Mouse (Mus musculus): ENCODE data around the gene Gm8251. TPM values are rescaled to one million over a fixed set of nuclear protein-coding genes. Genes with fewer than 3 reads are reported as not detected.
"Not testable (repeated sequence)": the region's sequence is repeated elsewhere in the genome, so short reads cannot be mapped to it uniquely, and the experiment has no call there.

Gm8251 gene
- not detected in 2 replicates for polyA plus RNA-seq (2012; rRNA removed)

DNA sequence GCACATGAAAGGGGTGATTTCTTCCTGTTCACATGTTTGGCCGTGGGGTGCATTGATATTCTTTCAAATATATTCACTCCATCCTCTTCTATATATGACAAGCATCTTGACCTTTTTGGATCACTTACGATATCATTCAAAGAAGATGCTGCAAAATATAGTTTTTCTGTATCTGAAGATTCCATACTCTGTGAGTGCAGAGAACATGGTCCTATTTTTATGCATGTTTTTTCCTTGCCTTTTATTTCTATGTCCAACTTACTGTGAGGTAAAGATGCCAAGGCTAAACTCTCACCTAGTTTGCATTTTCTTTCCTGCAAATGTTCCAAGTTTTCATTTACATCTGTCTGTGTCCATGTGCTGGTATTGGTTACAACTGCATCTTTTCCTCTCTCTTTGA is at the start of gene Gm8251:
Gene Gm8251, minus strand, starts transcription at position 101 of the 400 bp plus-strand sequence.
- DNase-seq (ENCODE audit: low read depth), result no peak

DNA sequence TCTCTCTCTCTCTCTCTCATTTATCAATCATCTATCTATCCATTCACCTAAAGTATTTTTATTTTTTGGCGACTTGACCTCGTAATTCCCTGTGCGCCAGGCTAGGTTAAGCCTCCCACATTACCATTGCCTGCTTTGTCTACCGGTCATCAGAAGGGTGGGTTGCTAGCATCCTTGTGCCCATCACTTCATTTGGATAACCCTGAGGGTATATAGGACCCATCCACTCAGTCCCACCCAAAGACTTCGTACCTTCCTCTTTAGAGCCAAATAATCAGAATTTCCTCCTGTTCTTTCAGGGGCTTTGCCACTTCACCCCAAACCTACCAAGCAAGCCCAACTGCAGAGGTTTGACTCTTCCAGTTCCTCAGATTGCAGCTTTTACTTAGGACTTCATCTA is 41.2 kb upstream of the Gm8251 start:
- no peak for DNase-seq (ENCODE audit: low read depth)

DNA sequence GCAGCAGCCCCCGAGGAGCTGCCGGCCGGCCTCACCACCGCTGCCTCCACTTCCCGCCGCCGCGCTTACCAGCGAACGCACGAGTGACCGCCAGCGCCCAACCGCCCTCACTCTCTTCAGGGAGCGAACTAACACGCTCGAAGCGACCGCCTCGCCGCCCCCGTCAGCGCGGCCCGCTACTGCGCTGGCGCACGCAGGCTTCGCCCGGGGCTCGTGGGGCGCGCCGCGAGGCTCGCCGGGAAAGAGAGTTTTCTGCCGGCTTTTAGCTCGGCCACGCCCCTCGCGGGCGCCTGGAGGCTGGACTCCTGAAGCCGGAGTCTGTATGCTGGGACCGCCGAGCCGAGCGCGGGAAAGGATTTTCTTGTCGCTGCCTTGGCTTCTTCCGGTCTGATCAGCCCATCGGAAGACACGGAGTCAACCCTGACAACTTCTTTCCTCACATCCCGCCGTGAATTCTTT is 40.6 kb upstream of the Gm8251 start, which contains the start of gene Tex30:
Gene Tex30, minus strand, starts transcription at position 183 of the 459 bp plus-strand sequence.
- peak; percentile 58 for DNase-seq (ENCODE audit: low read depth)

DNA sequence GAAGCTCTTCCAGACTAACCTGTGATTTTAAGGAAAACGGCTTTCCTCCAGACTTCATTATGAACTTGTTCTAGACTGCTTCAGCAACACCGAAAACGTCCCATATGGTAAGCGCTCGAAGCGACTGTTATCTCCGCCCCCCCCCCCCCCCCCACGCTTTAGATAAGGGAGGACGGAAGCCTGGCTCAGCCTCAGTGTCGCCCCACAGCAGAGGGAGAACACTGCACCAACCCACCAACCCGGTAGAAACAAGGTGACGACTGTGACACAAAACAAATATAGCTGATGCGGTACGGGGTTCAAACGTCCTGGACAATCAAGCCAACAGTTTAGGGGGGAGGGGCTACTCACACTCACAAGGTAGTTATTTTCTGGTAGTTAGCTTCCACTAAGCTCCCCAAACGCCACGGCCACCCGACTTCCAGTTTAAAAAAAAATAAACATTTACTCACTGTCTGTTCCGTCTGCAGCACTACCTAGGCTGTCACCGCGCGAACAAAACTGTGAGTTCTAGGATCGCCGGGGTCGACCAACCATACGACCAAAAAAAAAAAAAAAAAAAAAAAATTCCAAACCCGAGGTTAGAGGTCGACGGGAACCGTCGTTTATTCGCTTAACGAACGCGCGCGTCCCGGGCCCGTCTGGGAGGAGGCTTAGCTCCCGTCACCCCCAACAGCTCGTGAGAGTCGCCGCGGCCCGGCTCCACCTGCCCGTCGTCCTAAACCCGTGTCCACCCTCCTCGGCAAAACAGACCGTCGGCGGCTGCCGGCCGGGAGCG is 39.9 kb upstream of the Gm8251 start:
- no peak for DNase-seq (ENCODE audit: low read depth)

DNA sequence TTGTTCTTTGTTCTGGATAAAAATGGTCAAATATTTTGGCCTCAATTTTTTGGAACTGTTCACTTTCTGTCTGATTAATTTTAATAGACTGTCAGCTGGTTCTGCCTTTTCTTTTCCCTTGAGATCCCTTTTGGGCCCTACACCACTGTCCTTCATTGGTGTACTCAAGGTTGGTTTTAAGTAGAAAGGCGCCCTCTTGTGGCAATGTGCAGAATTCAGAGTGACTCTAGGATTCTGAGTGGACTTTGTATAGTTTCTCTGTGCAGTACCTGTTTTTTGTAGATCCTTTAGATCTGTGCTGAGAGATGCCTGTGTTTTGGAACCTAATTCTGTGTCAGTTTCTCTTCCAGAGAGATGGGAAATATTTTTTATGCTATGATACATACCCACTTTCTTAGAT is 2.9 kb upstream of the Gm8251 start:
- peak; percentile 12 for DNase-seq (ENCODE audit: low read depth)

DNA sequence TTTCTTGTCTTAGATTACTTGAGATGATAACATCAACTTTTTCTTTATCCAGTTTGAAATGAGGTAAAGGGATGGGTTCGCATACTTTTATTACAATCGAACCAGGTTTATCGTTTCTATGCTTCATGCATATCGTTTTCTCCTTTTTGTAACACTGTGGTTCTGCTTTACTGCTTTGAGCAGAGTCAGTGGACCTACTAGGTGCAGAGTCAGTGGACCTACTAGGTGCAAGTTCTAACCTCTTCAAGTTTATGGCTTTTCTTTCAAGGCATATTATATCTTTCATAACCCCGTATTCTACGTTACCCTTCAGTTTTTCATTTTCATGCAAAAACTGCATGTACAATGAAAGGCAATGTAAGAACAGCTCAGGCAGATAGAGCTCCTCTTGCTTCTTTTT is 1.7 kb upstream of the Gm8251 start:
- DNase-seq (ENCODE audit: low read depth), result no peak

DNA sequence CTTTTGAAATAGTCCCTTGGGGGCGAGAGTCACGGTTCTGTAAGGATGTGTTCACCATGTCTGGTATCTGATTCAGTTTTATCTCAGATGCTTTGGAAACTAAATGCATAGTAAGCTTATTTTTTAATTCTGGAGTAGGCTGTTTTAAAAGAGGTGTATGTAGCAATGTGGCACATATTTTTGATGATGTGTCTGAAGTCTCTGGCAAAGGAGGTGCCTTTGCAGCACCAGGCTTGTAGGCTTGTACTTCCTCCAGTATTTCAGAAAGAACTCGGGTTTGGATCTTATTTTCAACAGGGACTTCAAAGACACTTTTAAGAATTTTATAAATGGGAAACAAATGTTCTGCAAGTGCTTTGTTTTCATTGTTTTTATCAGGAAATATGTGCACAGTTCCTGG is 3.9 kb downstream of the Gm8251 start:
- DNase-seq (ENCODE audit: low read depth), result no peak

DNA sequence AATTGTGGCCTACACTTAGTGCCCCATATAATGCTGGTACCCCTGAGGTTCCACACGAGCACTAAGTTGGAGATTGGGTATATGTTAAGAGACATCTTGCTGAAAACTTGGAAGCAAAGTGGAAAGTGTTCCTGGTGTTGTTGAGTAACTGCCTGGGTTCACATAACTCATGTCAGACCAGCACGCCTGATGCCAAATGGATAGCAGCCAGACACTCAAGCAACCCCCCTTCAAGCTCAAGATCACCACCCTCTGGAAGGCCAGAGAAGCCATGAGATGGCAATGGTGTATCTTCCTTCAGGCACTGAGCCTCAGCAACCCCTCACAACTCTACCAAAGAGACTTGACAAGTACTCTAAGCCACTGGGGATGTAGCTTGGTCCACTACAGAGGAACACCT is 15.2 kb downstream of the Gm8251 start:
- DNase-seq (ENCODE audit: low read depth), result no peak

DNA sequence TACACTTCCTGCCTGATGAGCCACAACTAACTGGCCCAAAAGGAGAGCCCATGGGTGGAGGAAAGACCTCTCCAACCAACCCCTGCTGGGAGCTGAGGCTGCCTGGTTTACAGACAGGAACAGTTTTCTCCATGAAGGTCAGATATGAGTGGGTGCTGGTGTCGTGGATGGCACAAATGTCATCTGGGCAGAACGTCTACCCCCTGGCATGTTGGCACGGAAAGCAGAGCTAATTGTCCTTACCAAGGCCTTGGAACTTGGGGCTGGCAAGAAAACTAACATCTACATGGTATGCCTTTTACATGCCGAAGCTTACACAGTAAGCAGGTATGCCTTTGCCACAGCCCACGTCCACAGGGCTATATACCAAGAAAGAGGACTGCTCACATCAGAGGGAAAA is 16.0 kb downstream of the Gm8251 start:
- not testable (repeated sequence) for DNase-seq (ENCODE audit: low read depth)

DNA sequence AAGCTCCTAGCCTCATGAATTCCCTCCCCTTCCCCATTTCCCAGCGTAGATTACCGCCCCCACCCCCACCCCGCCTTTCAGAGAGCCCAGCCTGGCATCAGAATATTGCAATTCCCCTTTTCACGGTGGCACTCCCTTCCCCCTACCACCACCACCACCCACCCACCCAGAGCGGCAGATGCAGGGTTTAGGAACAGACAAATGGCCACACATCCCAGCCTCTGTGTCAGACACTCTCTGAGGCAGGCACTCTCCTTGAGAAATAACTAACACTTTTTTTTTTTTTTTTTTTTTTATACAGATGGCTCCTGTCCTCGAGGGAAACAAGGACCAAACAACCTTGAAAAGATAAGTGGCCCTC is 19.2 kb downstream of the Gm8251 start:
- no peak for DNase-seq (ENCODE audit: low read depth)

DNA sequence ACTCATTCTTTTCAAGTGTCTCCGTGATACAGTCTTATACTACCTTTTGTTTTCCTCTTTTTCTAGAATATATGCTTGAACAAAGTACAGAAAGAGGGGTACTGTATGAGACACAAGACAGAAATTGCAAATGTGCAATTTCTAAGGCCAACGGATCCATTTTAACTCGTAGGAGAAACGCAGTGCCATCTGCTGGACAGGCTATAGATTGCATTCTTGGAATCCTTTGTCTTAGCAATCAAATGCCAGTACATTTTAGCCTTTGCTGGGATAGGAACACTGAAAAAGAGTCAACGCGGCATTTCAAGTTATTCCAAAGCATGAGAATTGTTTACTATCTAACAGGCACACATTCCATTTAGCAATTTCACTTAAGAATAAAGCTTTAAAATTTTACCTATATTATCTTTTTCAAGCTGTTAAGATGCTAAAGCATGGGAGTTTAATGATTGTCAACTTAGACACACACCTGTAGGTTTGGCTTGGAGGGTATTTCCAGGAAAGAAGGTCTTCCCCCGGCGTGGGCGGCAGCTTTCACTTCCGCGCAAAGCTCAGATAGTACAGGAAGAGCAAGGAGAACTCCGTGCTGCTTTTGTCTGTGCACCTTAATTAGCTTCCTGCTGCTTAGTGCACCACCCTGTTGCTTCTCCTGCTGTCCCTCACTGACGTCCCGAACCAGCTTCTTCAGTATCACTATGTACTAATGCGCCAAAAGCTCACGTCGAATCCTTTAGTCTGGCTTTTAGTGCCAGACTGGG is 19.8 kb downstream of the Gm8251 start:
- no peak for DNase-seq (ENCODE audit: low read depth)

DNA sequence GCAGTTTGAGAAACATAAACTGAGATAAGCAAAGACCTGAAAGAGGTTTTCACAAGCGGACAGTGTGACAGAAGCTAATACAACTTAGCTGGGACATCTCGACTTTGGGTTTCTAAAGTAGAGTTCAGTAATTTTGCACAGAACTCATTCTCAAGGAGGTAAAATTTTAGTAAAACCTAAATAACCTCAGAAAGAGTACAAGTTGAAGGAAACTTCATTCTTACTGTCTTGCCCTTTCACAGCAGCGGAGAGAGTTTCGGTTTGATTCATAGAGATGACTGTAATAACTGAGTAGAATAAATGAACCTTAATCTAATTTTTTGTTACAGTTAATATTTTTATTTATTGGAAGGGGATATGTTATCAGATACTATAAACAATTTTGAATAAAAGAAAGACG is 28.8 kb downstream of the Gm8251 start:
- no peak for DNase-seq (ENCODE audit: low read depth)

DNA sequence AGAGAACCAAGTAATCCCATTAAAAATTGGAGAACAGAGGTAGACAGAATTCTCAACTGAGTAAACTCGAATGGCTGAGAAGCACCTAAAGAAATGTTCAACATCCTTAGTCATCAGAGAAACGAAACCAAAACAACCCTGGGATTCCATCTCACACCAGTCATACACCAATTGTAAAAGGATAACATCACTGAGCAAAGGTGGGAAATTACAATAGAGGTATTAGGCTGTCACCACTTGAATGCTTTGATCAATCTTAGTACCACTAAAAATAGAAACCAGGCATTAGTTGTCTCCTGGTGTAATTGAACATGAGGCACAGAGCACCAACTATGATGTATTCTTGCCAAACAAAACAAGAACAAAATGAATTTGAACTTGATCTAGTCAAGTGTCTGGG is 29.5 kb downstream of the Gm8251 start:
- no peak for DNase-seq (ENCODE audit: low read depth)

DNA sequence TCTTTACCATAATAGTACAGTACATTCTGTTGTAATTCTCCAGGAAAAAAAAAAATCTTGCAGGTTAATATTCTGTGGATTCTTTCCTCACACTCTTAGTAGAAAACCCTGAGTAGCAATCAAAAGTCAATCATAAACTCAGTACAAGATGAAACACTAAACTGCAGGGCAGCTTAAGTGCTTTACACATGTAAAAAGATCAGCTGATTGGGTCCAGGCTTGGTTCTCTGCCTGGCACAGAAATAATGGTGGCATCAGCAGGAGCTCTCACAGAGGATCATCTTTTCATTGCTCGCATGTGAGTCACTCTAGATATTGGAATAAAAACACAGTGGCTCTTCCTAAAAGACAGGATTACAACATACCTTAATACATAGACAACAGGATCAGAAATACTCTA is 34.1 kb downstream of the Gm8251 start:
- DNase-seq (ENCODE audit: low read depth), result no peak

DNA sequence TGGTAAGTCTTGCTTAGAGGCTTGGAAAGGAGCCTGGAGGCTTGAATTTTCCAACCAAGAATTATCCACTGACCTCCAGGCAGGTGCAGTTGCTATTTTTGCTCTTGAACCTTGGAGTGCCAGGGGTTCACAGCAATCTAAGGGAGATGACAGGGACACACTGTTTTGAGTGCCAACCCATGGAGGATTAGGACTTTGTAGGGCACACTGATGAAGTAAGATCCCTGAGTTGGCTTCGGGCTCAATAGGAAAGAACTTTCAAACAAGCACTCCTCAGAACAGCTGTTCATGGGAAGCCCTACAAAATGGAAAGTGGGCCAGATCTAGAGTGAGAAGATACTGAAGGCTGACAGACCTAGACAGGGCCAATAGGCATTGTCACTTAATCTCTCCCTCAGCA is 39.1 kb downstream of the Gm8251 start:
- no peak for DNase-seq (ENCODE audit: low read depth)

DNA sequence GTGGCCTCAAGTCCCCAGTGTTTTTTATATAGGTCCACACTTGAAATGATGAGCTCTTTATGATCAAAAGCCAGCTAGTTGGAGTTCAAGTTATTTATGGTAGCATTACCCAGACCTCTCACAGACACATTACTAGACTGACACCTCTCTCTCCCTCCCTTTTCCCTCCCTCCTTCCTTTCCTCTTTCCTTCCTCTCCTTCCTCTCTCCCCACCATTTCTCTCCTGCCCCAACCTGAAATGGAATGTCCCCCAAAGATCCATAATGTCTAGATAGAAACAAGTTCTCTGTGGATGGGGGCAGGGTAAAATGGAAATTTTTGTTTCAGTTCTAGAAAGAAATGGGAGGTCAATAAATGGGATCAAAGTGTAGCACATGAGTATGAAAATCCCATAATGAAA is 41.8 kb downstream of the Gm8251 start, which contains the start of gene Mettl21c:
Gene Mettl21c, minus strand, starts transcription at position 101 of the 400 bp plus-strand sequence.
- DNase-seq (ENCODE audit: low read depth), result no peak

DNA sequence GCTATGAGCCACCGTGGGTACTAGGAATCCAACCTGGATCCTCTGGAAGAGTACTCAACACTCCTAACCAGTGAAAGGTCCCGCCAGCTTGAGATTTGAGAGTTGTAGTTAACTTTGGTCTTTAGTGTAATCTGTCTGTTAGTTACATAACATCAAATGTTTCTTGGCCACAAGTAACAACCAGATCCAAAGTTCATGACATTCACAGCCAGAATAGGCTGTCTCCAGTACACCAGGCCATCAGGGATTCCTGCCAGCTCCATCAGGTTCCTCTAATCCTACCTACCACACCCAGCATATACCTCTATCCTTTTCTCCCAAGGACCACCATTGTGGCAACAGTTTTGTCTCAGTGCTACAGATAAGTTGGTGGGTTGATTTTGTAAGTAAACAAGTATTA is 46.2 kb downstream of the Gm8251 start:
- DNase-seq (ENCODE audit: low read depth), result no peak

Other genes starting within 250 kb of the Gm8251 start
- 26.5 and 28.2 TPM in 2 replicates for gene Uxs1, start 234.1 kb downstream of the Gm8251 start, polyA plus RNA-seq (2012; rRNA removed)
- 8.4 and 9.4 TPM in 2 replicates for gene Tpp2, start 128.3 kb downstream of the Gm8251 start, polyA plus RNA-seq (2012; rRNA removed)
- gene Mettl21c, start 41.9 kb downstream of the Gm8251 start, polyA plus RNA-seq (2012; rRNA removed), result 0.03 and 0.24 TPM in 2 replicates
- 4.8 and 5.8 TPM in 2 replicates for gene Tex30, start 40.5 kb upstream of the Gm8251 start, polyA plus RNA-seq (2012; rRNA removed)
- gene Kdelc1, start 56.9 kb upstream of the Gm8251 start, polyA plus RNA-seq (2012; rRNA removed), result 10.4 and 12.2 TPM in 2 replicates
- gene Bivm, start 57.0 kb upstream of the Gm8251 start, polyA plus RNA-seq (2012; rRNA removed), result 9.5 and 11.1 TPM in 2 replicates
- 5.6 and 7.7 TPM in 2 replicates for gene Ercc5, start 85.8 kb upstream of the Gm8251 start, polyA plus RNA-seq (2012; rRNA removed)
- gene Mettl21e, start 157.0 kb upstream of the Gm8251 start, polyA plus RNA-seq (2012; rRNA removed), result not detected in 2 replicates

All from gonadal fat pad, adult 2 months (tissue).